9 mouse cellular contexts compared by ENCODE assay signal in genomic region chr6:146344732-146345131, GRCm38 (mm10).
A peak's percentile ranks its signal among the peaks of the same experiment; 100 is the strongest.
DNase-seq lines count a peak whose midpoint lies in the region; ATAC-seq and TF ChIP-seq lines count a peak whose summit lies in the region.
"Had no signal": no experiment of that assay in that cellular context is flagged by ENCODE, and none has a peak within 500 bp of the region (broad histone marks: within the 10 kb centered on the region; RNA-seq: fewer than 3 reads in every experiment).

No protein-coding gene starts in this region.

- TF ChIP-seq CTCF in heart, postnatal 0 days (IDR thresholded peaks at IDR 0.05; ENCODE audit: low read depth), result peak; percentile 58

- peaks cover 29% of the 10 kb centered on the region for H3K36me3 ChIP-seq in heart, postnatal 0 days (replicated peaks; ENCODE audit: control insufficient read depth, insufficient read depth, low read length)
- H3K36me3 ChIP-seq: limb, embryonic 12.5 days had no signal

- H3K27me3 ChIP-seq in heart, postnatal 0 days (ENCODE audit: control insufficient read depth, insufficient read depth, low read length), result no peaks in the 10 kb centered on the region
- H3K27me3 ChIP-seq: limb, embryonic 12.5 days had no signal

- no peak for DNase-seq in heart, postnatal 0 days (ENCODE audit: low spot score)
- DNase-seq in heart, adult 8-10 months (ENCODE audit: low spot score), result no peak
- DNase-seq in spleen, postnatal 10 days (ENCODE audit: low spot score in 2 of 2), result peak; percentile 9 to 52
- no peak for DNase-seq in spleen, adult 12 weeks (ENCODE audit: low spot score)
- peak; percentile 68 for DNase-seq in embryo, embryonic 10.5 days (ENCODE audit: low spot score)
- DNase-seq in urinary bladder, postnatal 36 days (ENCODE audit: low spot score in 2 of 2), result no peak
- no peak for DNase-seq in left cerebral cortex, adult 11 months (ENCODE audit: low spot score)

- H3K9ac ChIP-seq in heart, postnatal 0 days (replicated peaks; ENCODE audit: low read depth, low read length), result no peak overlapping the region
- H3K9ac ChIP-seq: limb, embryonic 12.5 days had no signal

- no peak overlapping the region for H3K4me2 ChIP-seq in heart, postnatal 0 days (ENCODE audit: low read depth, low read length)
- H3K4me2 ChIP-seq: limb, embryonic 12.5 days had no signal

- 95% methylated on average over 3 of the region's 3 CpGs for WGBS in heart, postnatal 0 days

- H3K27ac ChIP-seq in heart, postnatal 0 days (ENCODE audit: low read depth), result no peak overlapping the region
- H3K27ac ChIP-seq: limb, embryonic 12.5 days had no signal

- no peaks in the 10 kb centered on the region for H3K9me3 ChIP-seq in heart, postnatal 0 days (replicated peaks; ENCODE audit: control insufficient read depth, low read length)
- H3K9me3 ChIP-seq: limb, embryonic 12.5 days had no signal

- TF ChIP-seq EP300 in heart, postnatal 0 days (IDR thresholded peaks at IDR 0.05; ENCODE audit: low read depth), result no peak

- no peak overlapping the region for H3K4me3 ChIP-seq in heart, postnatal 0 days (ENCODE audit: low read depth, low read length)
- H3K4me3 ChIP-seq: limb, embryonic 12.5 days had no signal

- no peak for ATAC-seq in heart, postnatal 0 days (ENCODE audit: insufficient read depth, low read depth)
- ATAC-seq in megakaryocyte progenitor cell, adult 5-6 weeks (replicated peaks; ENCODE audit: poor library complexity), result peak; percentile 80

- 0 out of 2 replicates have a peak, but pooled peaks cover 9% of the 10 kb centered on the region for H3K4me1 ChIP-seq in heart, postnatal 0 days (ENCODE audit: control insufficient read depth, insufficient read depth)
- H3K4me1 ChIP-seq: limb, embryonic 12.5 days had no signal

Comparison
In these comparisons a context has a peak if more than half of its experiments do, and no peak if none do; other contexts are left out.
1. DNase-seq: peak in spleen, postnatal 10 days (2 of 2) and embryo, embryonic 10.5 days (single experiment); none in heart, postnatal 0 days (single experiment), heart, adult 8-10 months (single experiment), spleen, adult 12 weeks (single experiment), urinary bladder, postnatal 36 days (0 of 2) and left cerebral cortex, adult 11 months (single experiment).